Mouse (Mus musculus) myocyte (in vitro differentiated cells): ENCODE results near the gene Phactr4. TPM values are rescaled to one million over a fixed set of nuclear protein-coding genes. Genes with fewer than 3 reads are reported as not detected.
"Not testable (repeated sequence)": the region's sequence is repeated elsewhere in the genome, so short reads cannot be mapped to it uniquely, and the experiment has no call there.

ENCODE experiments used
- H3K27me3 ChIP-seq: one replicate; pipeline ENCODE4 v1.6.1; 2011; ENCODE audit not compliant: control insufficient read depth, insufficient read depth, insufficient read length
- H3K36me3 ChIP-seq: one replicate; pipeline ENCODE4 v1.6.1; 2011; ENCODE audit not compliant: control insufficient read depth, insufficient read depth
- H3K4me2 ChIP-seq: one replicate; pipeline ENCODE4 v1.6.1; 2011; ENCODE audit warnings: low read depth, control low read depth
- H3K4me3 ChIP-seq: one replicate; pipeline ENCODE4 v1.5.1; 2011; ENCODE audit warnings: mild to moderate bottlenecking, control low read depth, moderate library complexity
- H3K79me2 ChIP-seq: one replicate; pipeline ENCODE4 v1.6.1; 2011; ENCODE audit not compliant: control insufficient read depth, insufficient read depth
- H3ac ChIP-seq: one replicate; pipeline ENCODE4 v1.6.1; 2011; ENCODE audit not compliant: control insufficient read depth, insufficient read length
- CEBPB ChIP-seq: IDR thresholded peaks from 2 replicates; pipeline ENCODE4 v1.6.1; 2011; ENCODE audit warnings: mild to moderate bottlenecking, moderate library complexity; ENCODE audit not compliant: poor library complexity, insufficient read depth, severe bottlenecking
- E2F4 ChIP-seq: IDR thresholded peaks from one replicate; pipeline ENCODE4 v1.6.1; 2011; ENCODE audit warnings: mild to moderate bottlenecking, control low read depth, moderate library complexity; ENCODE audit not compliant: insufficient read depth
- MAX ChIP-seq: IDR thresholded peaks from one replicate; pipeline ENCODE4 v1.6.1; 2011; ENCODE audit warnings: low read depth, mild to moderate bottlenecking, control low read depth
- MYOD1 ChIP-seq, 3 experiments: IDR thresholded peaks; one replicate each; pipeline ENCODE4 v1.6.1; 2011; ENCODE audit warnings: control low read depth in 2 of 3, low read depth in 2 of 3, mild to moderate bottlenecking in 2 of 3, moderate library complexity in 1 of 3; ENCODE audit not compliant: insufficient read length in 2 of 3, control insufficient read depth in 1 of 3
- MYOG ChIP-seq, 3 experiments: IDR thresholded peaks; one replicate each; pipeline ENCODE4 v1.6.1; 2011; ENCODE audit warnings: control low read depth in 2 of 3, low read depth in 2 of 3, mild to moderate bottlenecking in 2 of 3; ENCODE audit not compliant: insufficient read length in 2 of 3, control insufficient read depth in 1 of 3, insufficient read depth in 1 of 3
- POLR2A ChIP-seq: IDR thresholded peaks from one replicate; pipeline ENCODE4 v1.6.1; 2011; ENCODE audit warnings: low read depth, mild to moderate bottlenecking, control low read depth, moderate library complexity; ENCODE audit not compliant: insufficient read length
- POLR2AphosphoS2 ChIP-seq: IDR thresholded peaks from one replicate; pipeline ENCODE4 v1.6.1; 2011; ENCODE audit warnings: low read depth, control low read depth; ENCODE audit not compliant: insufficient read length
- REST ChIP-seq: IDR thresholded peaks from one replicate; pipeline ENCODE4 v1.6.1; 2011; ENCODE audit warnings: mild to moderate bottlenecking, control low read depth, moderate library complexity; ENCODE audit not compliant: insufficient read depth, insufficient read length
- SRF ChIP-seq: IDR thresholded peaks from one replicate; pipeline ENCODE4 v1.6.1; 2011; ENCODE audit warnings: low read depth; ENCODE audit not compliant: control insufficient read depth, insufficient read length
- TCF12 ChIP-seq: IDR thresholded peaks from one replicate; pipeline ENCODE4 v1.6.1; 2011; ENCODE audit warnings: mild to moderate bottlenecking, control low read depth; ENCODE audit not compliant: poor library complexity, insufficient read depth, severe bottlenecking
- TCF3 ChIP-seq: IDR thresholded peaks from one replicate; pipeline ENCODE4 v1.6.1; 2011; ENCODE audit warnings: low read depth, control low read depth; ENCODE audit not compliant: insufficient read length
- USF1 ChIP-seq: IDR thresholded peaks from one replicate; pipeline ENCODE4 v1.6.1; 2011; ENCODE audit warnings: low read depth, mild to moderate bottlenecking, control low read depth, moderate library complexity
- polyA plus RNA-seq: library from polyadenylated mRNA; unstranded; fragments of >200 nt; fragmentation: generic; extraction: Trizol; gene quantifications from one replicate; pipeline ENCODE4 v1.2.1, GENCODE M21; 2012; ENCODE audit warnings: missing spikeins

Phactr4 gene
- polyA plus RNA-seq, 1 experiment: 15.8 TPM

- H3K36me3 ChIP-seq: no peaks in the 10 kb centered on the region
- H3K79me2 ChIP-seq: peaks cover 45% of the 10 kb centered on the region
- TF ChIP-seq TCF12 (no peak), POLR2AphosphoS2 (no peak), E2F4 (no peak), MYOG (IDR thresholded peaks at IDR 0.05; ENCODE audit: control insufficient read depth in 1 of 3, insufficient read depth in 1 of 3, insufficient read length in 2 of 3, low read depth in 2 of 3) (no peak), TCF3 (no peak), MYOD1 (IDR thresholded peaks at IDR 0.05; ENCODE audit: control insufficient read depth in 1 of 3, insufficient read length in 2 of 3, low read depth in 2 of 3) (no peak), CEBPB (no peak)
- H3K27me3 ChIP-seq: no peaks in the 10 kb centered on the region
- H3K4me3 ChIP-seq: peak overlapping the region; percentile 59
- H3K4me2 ChIP-seq: peak overlapping the region; percentile 94
- H3ac ChIP-seq: peak overlapping the region; percentile 78
Observed at GRCm38 (mm10) chr4:132421556-132421922, 750 bp downstream of the Phactr4 start.

GRCm38 (mm10) chr4:132420471-132420870 lies 1.8 kb downstream of the Phactr4 start:
- H3K36me3 ChIP-seq: no peaks in the 10 kb centered on the region
- TF ChIP-seq POLR2AphosphoS2: no peak
- TF ChIP-seq USF1: peak; percentile 74
- H3K4me2 ChIP-seq: peak overlapping the region; percentile 94
- H3ac ChIP-seq: no peak overlapping the region
- H3K27me3 ChIP-seq: no peaks in the 10 kb centered on the region
- H3K4me3 ChIP-seq: peak overlapping the region; percentile 59
- H3K79me2 ChIP-seq: peaks cover 51% of the 10 kb centered on the region

- H3ac ChIP-seq: no peak overlapping the region
- TF ChIP-seq MYOG (IDR thresholded peaks at IDR 0.05; ENCODE audit: control insufficient read depth in 1 of 3, insufficient read depth in 1 of 3, insufficient read length in 2 of 3, low read depth in 2 of 3): no peak
- TF ChIP-seq MAX: no peak
- TF ChIP-seq TCF3: no peak
- TF ChIP-seq USF1: no peak
- TF ChIP-seq POLR2A: no peak
- TF ChIP-seq E2F4: no peak
- TF ChIP-seq TCF12: no peak
- TF ChIP-seq SRF: no peak
- no peak for TF ChIP-seq REST
- no peak for TF ChIP-seq POLR2AphosphoS2
- TF ChIP-seq MYOD1 (IDR thresholded peaks at IDR 0.05; ENCODE audit: control insufficient read depth in 1 of 3, insufficient read length in 2 of 3, low read depth in 2 of 3): no peak
- no peak for TF ChIP-seq CEBPB
- no peaks in the 10 kb centered on the region for H3K27me3 ChIP-seq
- no peak overlapping the region for H3K4me2 ChIP-seq
- no peak overlapping the region for H3K4me3 ChIP-seq
- no peaks in the 10 kb centered on the region for H3K36me3 ChIP-seq
- peaks cover 72% of the 10 kb centered on the region for H3K79me2 ChIP-seq
Observed at GRCm38 (mm10) chr4:132415966-132416365, 6.3 kb downstream of the Phactr4 start.

GRCm38 (mm10) chr4:132413257-132413656 lies 9.0 kb downstream of the Phactr4 start:
- H3K4me3 ChIP-seq, H3K27me3 ChIP-seq, H3ac ChIP-seq, H3K4me2 ChIP-seq, H3K36me3 ChIP-seq: not testable (repeated sequence)
- H3K79me2 ChIP-seq: peaks cover 74% of the 10 kb centered on the region

DNA sequence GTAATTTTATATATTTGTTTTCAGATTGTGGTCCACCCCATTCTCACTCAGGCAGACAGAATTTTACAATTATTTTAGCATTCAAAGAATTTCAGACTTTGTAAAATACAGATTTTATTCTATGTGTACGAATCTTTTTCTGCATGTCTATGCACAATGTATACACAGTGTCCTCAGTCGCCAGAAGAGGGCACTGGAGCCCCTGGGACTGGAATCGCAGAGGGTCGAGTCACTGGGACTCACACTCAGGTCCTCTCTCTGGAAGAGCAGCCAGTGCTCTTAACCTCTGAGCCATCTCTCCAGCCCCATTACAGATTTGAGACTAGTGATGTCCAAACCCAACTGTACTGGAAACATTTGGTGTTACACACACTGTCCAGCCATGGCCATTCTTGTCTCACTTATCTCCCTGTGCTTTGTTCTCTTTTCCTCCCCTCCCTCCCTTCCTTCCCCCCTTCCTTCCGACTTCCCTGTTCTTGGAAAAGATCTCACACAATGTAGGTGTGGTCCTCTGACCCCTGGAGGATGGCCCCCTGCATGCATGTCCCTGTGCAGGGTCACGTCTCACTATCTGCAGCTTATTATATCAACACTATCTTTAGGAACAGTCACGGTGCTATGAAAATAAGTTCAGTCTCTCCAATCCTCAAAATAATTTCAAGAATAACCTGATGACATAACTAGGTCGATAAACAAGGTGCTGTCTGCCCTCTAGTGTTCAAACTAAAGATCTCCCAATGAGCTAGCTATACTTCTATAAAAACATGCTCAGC lies 10.8 kb downstream of the Phactr4 start:
- peak overlapping the region; percentile 28 for H3K4me2 ChIP-seq
- no peak overlapping the region for H3ac ChIP-seq
- H3K27me3 ChIP-seq: no peaks in the 10 kb centered on the region
- H3K4me3 ChIP-seq: no peak overlapping the region
- H3K79me2 ChIP-seq: peaks cover 75% of the 10 kb centered on the region
- TF ChIP-seq MYOG (IDR thresholded peaks at IDR 0.05; ENCODE audit: control insufficient read depth in 1 of 3, insufficient read depth in 1 of 3, insufficient read length in 2 of 3, low read depth in 2 of 3): no peak
- no peak for TF ChIP-seq USF1
- TF ChIP-seq MAX: no peak
- TF ChIP-seq TCF3: no peak
- TF ChIP-seq TCF12: no peak
- TF ChIP-seq REST: no peak
- no peak for TF ChIP-seq E2F4
- no peak for TF ChIP-seq SRF
- TF ChIP-seq POLR2A: no peak
- no peak for TF ChIP-seq POLR2AphosphoS2
- no peak for TF ChIP-seq CEBPB
- TF ChIP-seq MYOD1 (IDR thresholded peaks at IDR 0.05; ENCODE audit: control insufficient read depth in 1 of 3, insufficient read length in 2 of 3, low read depth in 2 of 3): no peak
- no peaks in the 10 kb centered on the region for H3K36me3 ChIP-seq
